21 mouse cellular contexts compared by ENCODE assay signal in the genomic region with DNA sequence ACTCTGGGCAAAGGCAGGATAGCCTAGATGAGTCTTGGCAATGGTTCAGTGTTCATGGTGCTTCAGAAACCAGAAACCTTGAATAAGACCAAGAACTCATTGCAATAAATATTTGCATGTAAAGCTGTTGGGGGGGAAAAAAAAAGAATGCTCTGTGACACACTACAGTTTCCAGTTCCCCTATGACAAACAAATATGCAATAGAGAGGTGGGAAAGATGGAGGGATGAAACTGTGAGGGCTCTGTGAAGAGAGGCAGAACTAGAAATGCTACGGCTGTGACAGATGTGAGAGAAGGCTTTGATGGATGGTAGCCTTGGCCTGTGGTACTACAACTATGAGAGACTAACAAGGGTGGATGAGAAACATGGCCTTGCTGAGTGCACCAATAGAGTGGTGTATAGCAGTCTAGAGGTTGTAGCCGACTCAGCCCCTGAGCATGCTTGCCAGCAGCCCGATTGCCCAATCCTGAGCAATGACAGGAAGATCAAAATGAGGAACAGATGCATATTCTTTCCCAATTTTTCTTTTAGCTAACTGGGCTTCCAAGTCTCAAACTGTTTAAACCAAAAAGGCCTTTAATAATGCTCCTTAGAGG.
DNase-seq lines count a peak whose midpoint lies in the region; ATAC-seq and TF ChIP-seq lines count a peak whose summit lies in the region.
"Had no signal": no experiment of that assay in that cellular context is flagged by ENCODE, and none has a peak within 500 bp of the region (broad histone marks: within the 10 kb centered on the region; RNA-seq: fewer than 3 reads in every experiment).

No protein-coding gene starts in this region.

- no peaks in the 10 kb centered on the region for H3K27me3 ChIP-seq in lung, embryonic 14.5 days (ENCODE audit: insufficient read depth, low read length)
- no peaks in the 10 kb centered on the region for H3K27me3 ChIP-seq in myocyte (ENCODE audit: control insufficient read depth, insufficient read depth, insufficient read length)
- H3K27me3 ChIP-seq: embryonic facial prominence, embryonic 15.5 days; heart, embryonic 15.5 days; limb, embryonic 12.5 days; midbrain, embryonic 12.5 days; neural tube, embryonic 15.5 days had no signal

- no peaks in the 10 kb centered on the region for H3K36me3 ChIP-seq in lung, embryonic 14.5 days (ENCODE audit: insufficient read depth)
- H3K36me3 ChIP-seq in myocyte (ENCODE audit: control insufficient read depth, insufficient read depth) = no peaks in the 10 kb centered on the region
- H3K36me3 ChIP-seq: embryonic facial prominence, embryonic 15.5 days; heart, embryonic 15.5 days; limb, embryonic 12.5 days; midbrain, embryonic 12.5 days; neural tube, embryonic 15.5 days had no signal

- no peaks in the 10 kb centered on the region for H3K9me3 ChIP-seq in lung, embryonic 14.5 days (ENCODE audit: low read depth, low read length)
- H3K9me3 ChIP-seq: embryonic facial prominence, embryonic 15.5 days; heart, embryonic 15.5 days; limb, embryonic 12.5 days; midbrain, embryonic 12.5 days; neural tube, embryonic 15.5 days had no signal

- H3K4me2 ChIP-seq in lung, embryonic 14.5 days = no peak overlapping the region
- no peak overlapping the region for H3K4me2 ChIP-seq in myocyte (ENCODE audit: low read depth)
- H3K4me2 ChIP-seq: embryonic facial prominence, embryonic 15.5 days; heart, embryonic 15.5 days; limb, embryonic 12.5 days; midbrain, embryonic 12.5 days; neural tube, embryonic 15.5 days had no signal

- no peaks in the 10 kb centered on the region for H3K4me1 ChIP-seq in lung, embryonic 14.5 days (ENCODE audit: insufficient read depth)
- no peaks in the 10 kb centered on the region for H3K4me1 ChIP-seq in lung, adult 2 months (ENCODE audit: control insufficient read depth, insufficient read depth, low read length)
- H3K4me1 ChIP-seq: embryonic facial prominence, embryonic 15.5 days; heart, embryonic 15.5 days; limb, embryonic 12.5 days; midbrain, embryonic 12.5 days; neural tube, embryonic 15.5 days had no signal

- no peak for TF ChIP-seq POLR2A in lung, adult 2 months (IDR thresholded peaks at IDR 0.05; ENCODE audit: borderline replicate concordance, extremely low read depth, low read depth, low read length)
- no peak for TF ChIP-seq POLR2A in myocyte (IDR thresholded peaks at IDR 0.05; ENCODE audit: insufficient read length, low read depth)

- 68% methylated on average over 3 of the region's 3 CpGs for WGBS in lung, embryonic 14.5 days
- 56% methylated on average over 3 of the region's 3 CpGs for whole genome bisulfite sequencing in lung, adult 2 months

- no peak overlapping the region for H3K4me3 ChIP-seq in lung, embryonic 14.5 days (ENCODE audit: low read depth, low read length)
- no peak overlapping the region for H3K4me3 ChIP-seq in lung, adult 2 months (replicated peaks; ENCODE audit: extremely low read depth, low read depth, low read length)
- no peak overlapping the region for H3K4me3 ChIP-seq in myocyte
- H3K4me3 ChIP-seq: embryonic facial prominence, embryonic 15.5 days; heart, embryonic 15.5 days; limb, embryonic 12.5 days; midbrain, embryonic 12.5 days; neural tube, embryonic 15.5 days had no signal

- ATAC-seq in lung, embryonic 14.5 days (ENCODE audit: insufficient read depth) = no peak
- ATAC-seq: hindbrain, postnatal 0 days; Patski had no signal

- TF ChIP-seq CTCF in lung, embryonic 14.5 days (IDR thresholded peaks at IDR 0.05; ENCODE audit: low read depth) = no peak
- no peak for TF ChIP-seq CTCF in lung, adult 2 months (IDR thresholded peaks at IDR 0.05; ENCODE audit: insufficient read depth, low read length)

- no peaks in the 10 kb centered on the region for H3K79me2 ChIP-seq in myocyte (ENCODE audit: control insufficient read depth, insufficient read depth)

- H3ac ChIP-seq in myocyte (ENCODE audit: control insufficient read depth, insufficient read length) = no peak overlapping the region

- DNase-seq in lung, embryonic 14.5 days = peak; percentile 7
- no peak for DNase-seq in lung, adult 2 months
- peak; percentile 76 for DNase-seq in adipocyte (ENCODE audit: low spot score)
- DNase-seq in adrenal gland, postnatal 36 days = peak; percentile 76 to 86
- DNase-seq in ovary, postnatal 14 days (ENCODE audit: low spot score) = no peak
- no peak for DNase-seq in cerebellum, adult 11 months
- DNase-seq in natural killer cell, adult 2 months (ENCODE audit: low spot score in 2 of 2) = no peak
- DNase-seq: cerebellum, postnatal 14 days; gastrocnemius, postnatal 14 days; kidney, adult 11 months; right cerebral cortex, postnatal 25 days had no signal

- no peak overlapping the region for H3K27ac ChIP-seq in lung, embryonic 14.5 days (ENCODE audit: low read depth)
- H3K27ac ChIP-seq: embryonic facial prominence, embryonic 15.5 days; heart, embryonic 15.5 days; hindbrain, postnatal 0 days; limb, embryonic 12.5 days; liver, embryonic 14.5 days; midbrain, embryonic 12.5 days; neural tube, embryonic 15.5 days; stomach, postnatal 0 days had no signal

- H3K9ac ChIP-seq in lung, embryonic 14.5 days = no peak overlapping the region
- H3K9ac ChIP-seq: embryonic facial prominence, embryonic 15.5 days; heart, embryonic 15.5 days; limb, embryonic 12.5 days; liver, embryonic 14.5 days; midbrain, embryonic 12.5 days; neural tube, embryonic 15.5 days had no signal

TF ChIP-seq in myocyte, 11 proteins besides CTCF, POLR2A, EP300 and RAD21:
- TF ChIP-seq CEBPB (IDR thresholded peaks at IDR 0.05; ENCODE audit: insufficient read depth, poor library complexity, severe bottlenecking) = peak; percentile 71
- no peak for TF ChIP-seq MYOD1 (IDR thresholded peaks at IDR 0.05; ENCODE audit: control insufficient read depth in 1 of 3, insufficient read length in 2 of 3, low read depth in 2 of 3)

Comparison
In these comparisons a context has a peak if more than half of its experiments do, and no peak if none do; other contexts are left out.
1. DNase-seq: peak in lung, embryonic 14.5 days (single experiment), adipocyte (single experiment) and adrenal gland, postnatal 36 days (2 of 2); none in lung, adult 2 months (single experiment), ovary, postnatal 14 days (single experiment), cerebellum, adult 11 months (single experiment) and natural killer cell, adult 2 months (0 of 2).